Mouse (Mus musculus) ES-Bruce4 (cell line): ENCODE measurements around the gene Col4a1.

Source experiments
- CTCF ChIP-seq: IDR thresholded peaks from one replicate; pipeline ENCODE4 v1.8.1; 2011; ENCODE audit warnings: low read depth, low read length
- EP300 ChIP-seq: IDR thresholded peaks from 2 replicates; pipeline ENCODE4 v1.6.1; 2011; ENCODE audit warnings: low read depth, low read length; ENCODE audit not compliant: insufficient read depth
- POLR2A ChIP-seq: IDR thresholded peaks from one replicate; pipeline ENCODE4 v1.8.1; 2011; ENCODE audit warnings: low read length; ENCODE audit not compliant: insufficient read depth

DNA sequence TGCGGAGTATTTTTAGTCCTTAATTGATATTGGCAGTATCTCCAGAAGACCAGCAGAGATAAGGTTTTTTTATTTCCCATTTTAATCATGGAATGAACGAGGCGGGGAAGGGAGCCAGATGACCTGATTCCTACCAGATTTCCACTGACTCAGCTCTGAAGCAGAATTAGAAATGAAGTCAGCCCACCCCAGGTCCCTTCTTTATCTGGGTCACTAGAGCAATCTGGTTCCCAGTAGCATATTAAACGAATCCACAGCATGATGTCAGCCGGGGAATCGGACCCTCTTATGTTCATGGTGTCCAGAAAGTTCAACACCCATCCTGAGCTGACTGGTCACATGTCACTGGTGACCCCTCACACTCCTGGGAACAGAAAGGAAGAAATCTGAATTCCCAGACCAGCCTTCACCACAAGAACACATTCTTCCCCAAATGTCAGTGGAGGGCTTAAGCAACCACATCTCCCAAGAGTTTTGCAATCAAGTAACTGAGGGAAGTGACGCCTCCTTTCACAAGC, 63.0 kb downstream of the Col4a1 start:
- TF ChIP-seq CTCF (no peak), POLR2A (no peak), EP300 (no peak)
